Mouse (Mus musculus) c-Kit-positive CD71-positive TER-119-positive erythroid progenitor cells, embryonic 14.5 days (primary cell): ENCODE data around the gene Sp2.

Source experiments
- DNase-seq: peaks from one replicate; pipeline ENCODE4 v3.0.0-alpha.2; 2013; ENCODE audit warnings: low spot score

Sp2 gene

DNA sequence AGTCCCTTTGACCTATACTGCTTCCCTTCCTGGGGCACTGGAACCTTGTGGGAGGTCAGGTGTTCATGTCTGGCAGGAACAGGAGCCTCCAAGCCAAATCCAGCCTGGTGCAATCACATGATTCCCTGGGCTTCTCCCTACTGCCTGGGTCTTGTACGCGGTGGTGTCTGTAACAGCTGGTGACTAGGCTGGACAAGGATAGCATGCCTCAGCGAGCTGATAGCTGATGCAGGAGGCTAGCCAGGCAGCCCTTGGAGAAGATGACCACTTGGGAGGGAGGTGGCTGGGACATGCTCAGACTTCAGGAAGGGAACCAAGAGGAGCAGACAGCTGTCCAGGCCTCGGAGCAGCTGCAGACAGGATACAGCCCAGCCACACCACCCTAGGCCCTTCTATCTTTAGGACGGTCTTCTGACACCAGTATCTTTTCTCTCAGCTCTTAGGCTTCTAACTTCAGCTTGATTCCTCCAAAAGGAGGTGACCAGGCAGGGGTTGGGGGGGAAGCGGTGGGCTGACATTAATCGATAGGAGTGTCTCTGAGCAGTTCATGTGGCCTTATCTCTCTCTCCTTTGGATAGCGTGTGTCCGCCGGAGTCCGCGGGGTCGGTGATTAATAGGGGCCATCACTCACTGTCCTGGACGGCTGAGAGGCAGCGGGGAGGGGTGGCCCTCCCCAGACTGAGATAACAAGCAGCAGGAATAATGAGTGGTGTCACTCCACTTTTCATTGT is 76.2 kb downstream of the Sp2 start:
- DNase-seq: no peak
